Mouse (Mus musculus) C2C12 (cell line): ENCODE data around the gene Slc35a3. TPM values are rescaled to one million over a fixed set of nuclear protein-coding genes. Genes with fewer than 3 reads are reported as not detected.
A peak's percentile ranks its signal among the peaks of the same experiment; 100 is the strongest.
"Not testable (repeated sequence)": the region's sequence is repeated elsewhere in the genome, so short reads cannot be mapped to it uniquely, and the experiment has no call there.

ENCODE experiments used
- H3K27me3 ChIP-seq: one replicate; pipeline ENCODE4 v1.6.1; 2011; ENCODE audit not compliant: control insufficient read depth, insufficient read depth, insufficient read length
- H3K36me3 ChIP-seq: one replicate; pipeline ENCODE4 v1.6.1; 2011; ENCODE audit not compliant: control insufficient read depth, insufficient read depth
- H3K4me3 ChIP-seq: one replicate; pipeline ENCODE4 v1.5.1; 2011; ENCODE audit warnings: mild to moderate bottlenecking, control low read depth; ENCODE audit not compliant: poor library complexity, insufficient read depth, severe bottlenecking
- H3K79me2 ChIP-seq: one replicate; pipeline ENCODE4 v1.6.1; 2011; ENCODE audit not compliant: control insufficient read depth, insufficient read depth
- H3K79me3 ChIP-seq: one replicate; pipeline ENCODE4 v1.6.1; 2011; ENCODE audit warnings: low read depth, control low read depth
- H3ac ChIP-seq: one replicate; pipeline ENCODE3; 2011; ENCODE audit warnings: low read depth; ENCODE audit not compliant: control insufficient read depth, insufficient read length
- CEBPB ChIP-seq: IDR thresholded peaks from one replicate; pipeline ENCODE4 v1.6.1; 2011; ENCODE audit warnings: low read depth, mild to moderate bottlenecking, control low read depth, moderate library complexity
- CTCF ChIP-seq: IDR thresholded peaks from one replicate; pipeline ENCODE4 v1.5.1; 2011; ENCODE audit not compliant: control insufficient read depth, insufficient read depth, insufficient read length
- FOSL1 ChIP-seq: IDR thresholded peaks from one replicate; pipeline ENCODE4 v1.8.0; 2011; ENCODE audit warnings: mild to moderate bottlenecking, low read length; ENCODE audit not compliant: poor library complexity, insufficient read depth, severe bottlenecking
- MAX ChIP-seq: IDR thresholded peaks from one replicate; pipeline ENCODE4 v1.6.1; 2011; ENCODE audit warnings: mild to moderate bottlenecking, control low read depth
- MYOD1 ChIP-seq: IDR thresholded peaks from one replicate; pipeline ENCODE4 v1.6.1; 2011; ENCODE audit warnings: low read depth; ENCODE audit not compliant: control insufficient read depth, insufficient read length
- MYOG ChIP-seq: IDR thresholded peaks from one replicate; pipeline ENCODE4 v1.6.1; 2011; ENCODE audit not compliant: control insufficient read depth, insufficient read length; ENCODE audit errors: extremely low read depth
- USF1 ChIP-seq: IDR thresholded peaks from one replicate; pipeline ENCODE4 v1.6.1; 2011; ENCODE audit warnings: low read depth, mild to moderate bottlenecking, control low read depth, moderate library complexity
- polyA plus RNA-seq: library from polyadenylated mRNA; unstranded; fragments of >200 nt; fragmentation: generic; extraction: Trizol; gene quantifications from one replicate; pipeline ENCODE4 v1.2.1, GENCODE M21; 2012; ENCODE audit warnings: missing spikeins

Slc35a3 gene
- polyA plus RNA-seq, 1 experiment = 4.2 TPM

GRCm38 (mm10) chr3:116694312-116694711 is 18.3 kb downstream of the Slc35a3 start:
- no peak for TF ChIP-seq CEBPB
- TF ChIP-seq USF1 = no peak
- no peak for TF ChIP-seq MYOD1
- no peak for TF ChIP-seq FOSL1
- no peak for TF ChIP-seq CTCF
- TF ChIP-seq MYOG = no peak
- TF ChIP-seq MAX = no peak
- Histone ChIP-seq H3K27me3 (no peaks in the 10 kb centered on the region), H3K36me3 (peaks cover 12% of the 10 kb centered on the region), H3K79me3 (peaks cover 12% of the 10 kb centered on the region), H3ac (no peak overlapping the region), H3K4me3 (no peak overlapping the region), H3K79me2 (peaks cover 28% of the 10 kb centered on the region)

GRCm38 (mm10) chr3:116681160-116681559 is 31.5 kb downstream of the Slc35a3 start, which contains the start of gene Gm43191:
Gm43191 (minus strand) TSS chr3:116681260.
- H3K79me3 ChIP-seq = no peaks in the 10 kb centered on the region
- peaks cover 4% of the 10 kb centered on the region for H3K36me3 ChIP-seq
- no peak within 1 kb of the TSS for H3K4me3 ChIP-seq
- no peaks in the 10 kb centered on the region for H3K27me3 ChIP-seq
- no peak within 1 kb of the TSS for H3ac ChIP-seq
- TF ChIP-seq FOSL1 (no peak), MYOG (no peak), CTCF (no peak), CEBPB (no peak), MAX (no peak), MYOD1 (no peak), USF1 (no peak)
- H3K79me2 ChIP-seq = no peaks in the 10 kb centered on the region

GRCm38 (mm10) chr3:116664281-116664680 is 48.4 kb downstream of the Slc35a3 start:
- H3ac ChIP-seq, H3K4me3 ChIP-seq, H3K27me3 ChIP-seq, H3K36me3 ChIP-seq: not testable (repeated sequence)
- peaks cover 30% of the 10 kb centered on the region for H3K79me2 ChIP-seq
- H3K79me3 ChIP-seq = peaks cover 29% of the 10 kb centered on the region

- peak within 1 kb of the TSS; percentile 92 for H3K4me3 ChIP-seq
- peaks cover 5% of the 10 kb centered on the region for H3K36me3 ChIP-seq
- peaks cover 47% of the 10 kb centered on the region for H3K79me3 ChIP-seq
- TF ChIP-seq USF1 = peak; percentile 8
- TF ChIP-seq MYOD1 = no peak
- peak; percentile 69 for TF ChIP-seq MAX
- no peaks in the 10 kb centered on the region for H3K27me3 ChIP-seq
- peaks cover 49% of the 10 kb centered on the region for H3K79me2 ChIP-seq
- peak within 1 kb of the TSS; percentile 84 for H3ac ChIP-seq
These were observed 50.2 kb downstream of the Slc35a3 start, which contains the start of gene Mfsd14a for GRCm38 (mm10) chr3:116662463-116662863. Mfsd14a (minus strand) TSS chr3:116662677.

GRCm38 (mm10) chr3:116661870-116662414 is 50.7 kb downstream of the Slc35a3 start:
- TF ChIP-seq MYOG = no peak
- TF ChIP-seq MYOD1 = no peak
- no peak for TF ChIP-seq CEBPB
- TF ChIP-seq USF1 = no peak
- TF ChIP-seq MAX = no peak
- TF ChIP-seq FOSL1 = no peak
- no peak for TF ChIP-seq CTCF
- peaks cover 52% of the 10 kb centered on the region for H3K79me3 ChIP-seq
- no peaks in the 10 kb centered on the region for H3K27me3 ChIP-seq
- peak overlapping the region; percentile 92 for H3K4me3 ChIP-seq
- H3K79me2 ChIP-seq = peaks cover 54% of the 10 kb centered on the region
- H3K36me3 ChIP-seq = peaks cover 5% of the 10 kb centered on the region
- peak overlapping the region; percentile 84 for H3ac ChIP-seq

- H3K4me3 ChIP-seq = peak overlapping the region; percentile 92
- H3ac ChIP-seq = peak overlapping the region; percentile 84
- TF ChIP-seq CTCF (no peak), MYOD1 (no peak), USF1 (no peak), CEBPB (no peak), MYOG (no peak), MAX (no peak), FOSL1 (no peak)
- peaks cover 58% of the 10 kb centered on the region for H3K79me3 ChIP-seq
- no peaks in the 10 kb centered on the region for H3K27me3 ChIP-seq
- peaks cover 59% of the 10 kb centered on the region for H3K79me2 ChIP-seq
- H3K36me3 ChIP-seq = peaks cover 5% of the 10 kb centered on the region
These were observed 51.3 kb downstream of the Slc35a3 start for GRCm38 (mm10) chr3:116661288-116661869.
